Mouse (Mus musculus): Measurements from ENCODE around the gene Macrod2.

- TF ChIP-seq GATA1 (IDR thresholded peaks at IDR 0.05; ENCODE audit: borderline replicate concordance, low read length) (no peak), FLI1 (IDR thresholded peaks at IDR 0.05; ENCODE audit: low read length) (no peak)
These were observed 368.2 kb downstream of the Macrod2 start for GRCm38 (mm10) chr2:140763076-140763891.

Data from megakaryocyte, embryonic 14.5 days (primary cell).